Mouse (Mus musculus) MEL (cell line): ENCODE measurements around the gene Ift81.

ENCODE experiments used
- CTCF ChIP-seq, 3 experiments: IDR thresholded peaks in 2 of 3; conservative IDR thresholded peaks in 1 of 3; 2 replicates each; pipeline ENCODE4 v1.5.1; 2011 to 2012; ENCODE audit warnings: low read length in 3 of 3, low read depth in 2 of 3, mild to moderate bottlenecking in 2 of 3, improper control_type of control experiment in 1 of 3, inconsistent platforms in 1 of 3, mixed read lengths in 1 of 3, moderate library complexity in 1 of 3; ENCODE audit not compliant: control insufficient read depth in 1 of 3, insufficient read depth in 1 of 3, poor library complexity in 1 of 3, severe bottlenecking in 1 of 3
- EP300 ChIP-seq, 2 experiments: IDR thresholded peaks; 2 replicates each; pipeline ENCODE4 v1.6.1; 2011; ENCODE audit warnings: improper control_type of control experiment in 2 of 2, low read length in 2 of 2, low read depth in 1 of 2, mild to moderate bottlenecking in 1 of 2
- ETS1 ChIP-seq: IDR thresholded peaks from 2 replicates; pipeline ENCODE4 v1.6.1; 2012; ENCODE audit warnings: low read depth, mild to moderate bottlenecking, inconsistent platforms, low read length, improper control_type of control experiment, moderate library complexity
- GATA1 ChIP-seq: IDR thresholded peaks from 2 replicates; pipeline ENCODE4 v1.6.1; 2011; ENCODE audit warnings: low read depth, low read length, improper control_type of control experiment
- HCFC1 ChIP-seq: IDR thresholded peaks from 2 replicates; pipeline ENCODE4 v1.6.1; 2012; ENCODE audit warnings: low read depth, mild to moderate bottlenecking, inconsistent platforms, low read length, improper control_type of control experiment, moderate library complexity
- MAX ChIP-seq: IDR thresholded peaks from 2 replicates; pipeline ENCODE4 v1.6.1; 2011; ENCODE audit warnings: low read length, improper control_type of control experiment
- POLR2A ChIP-seq, 2 experiments: IDR thresholded peaks; 2 replicates each; pipeline ENCODE4 v1.6.1; 2011 to 2012; ENCODE audit warnings: low read length in 2 of 2, mild to moderate bottlenecking in 2 of 2, control low read depth in 1 of 2, improper control_type of control experiment in 1 of 2, low read depth in 1 of 2, moderate library complexity in 1 of 2; ENCODE audit not compliant: control insufficient read depth in 1 of 2, insufficient read depth in 1 of 2, poor library complexity in 1 of 2
- USF1 ChIP-seq: IDR thresholded peaks from 2 replicates; pipeline ENCODE4 v1.6.1; 2014; ENCODE audit warnings: low read depth, mild to moderate bottlenecking, inconsistent platforms, low read length, improper control_type of control experiment, moderate library complexity
- ZC3H11A ChIP-seq: IDR thresholded peaks from 2 replicates; pipeline ENCODE4 v1.6.1; 2012; ENCODE audit warnings: low read depth, mild to moderate bottlenecking, inconsistent platforms, low read length, improper control_type of control experiment
- ZNF384 ChIP-seq: IDR thresholded peaks from 2 replicates; pipeline ENCODE4 v1.6.1; 2012; ENCODE audit warnings: low read depth, mild to moderate bottlenecking, inconsistent platforms, low read length, improper control_type of control experiment

- TF ChIP-seq MAX (no peak), USF1 (no peak), HCFC1 (no peak), CTCF (IDR thresholded peaks at IDR 0.05 in 2 of 3, conservative IDR thresholded peaks at IDR 0.05 in 1 of 3; ENCODE audit: control insufficient read depth in 1 of 3, insufficient read depth in 1 of 3, low read depth in 2 of 3, low read length in 3 of 3, poor library complexity in 1 of 3, severe bottlenecking in 1 of 3) (no peak), POLR2A (IDR thresholded peaks at IDR 0.05; ENCODE audit: control insufficient read depth in 1 of 2, insufficient read depth in 1 of 2, low read depth in 1 of 2, low read length in 2 of 2, poor library complexity in 1 of 2) (no peak), GATA1 (no peak), ZC3H11A (no peak), ETS1 (no peak), ZNF384 (no peak), EP300 (IDR thresholded peaks at IDR 0.05; ENCODE audit: low read depth in 1 of 2, low read length in 2 of 2) (no peak)
Observed at GRCm38 (mm10) chr5:122656808-122657207, 42.5 kb upstream of the Ift81 start.
